Mouse (Mus musculus): ENCODE measurements around the gene Manbal. TPM values are rescaled to one million over a fixed set of nuclear protein-coding genes. Genes with fewer than 3 reads are reported as not detected.

Gene Manbal
- total and polyA plus RNA-seq, 2 experiments, result 3.3 to 28.5 TPM

GRCm38 (mm10) chr2:157389591-157389921 is 22.2 kb downstream of the Manbal start:
- H3K9ac ChIP-seq (ENCODE audit: low read depth, low read length), result no peak overlapping the region
- DNase-seq (ENCODE audit: extremely low read depth, low read depth, low spot score), result no peak
- no peak overlapping the region for H3K4me3 ChIP-seq (ENCODE audit: insufficient read depth, low read depth, low read length)
- WGBS, result 93% methylated on average over 7 of the region's 7 CpGs
- no peaks in the 10 kb centered on the region for H3K27me3 ChIP-seq (ENCODE audit: control insufficient read depth, insufficient read depth, low read length)
- no peaks in the 10 kb centered on the region for H3K4me1 ChIP-seq (ENCODE audit: control insufficient read depth, insufficient read depth, low read length)
- no peak overlapping the region for H3K27ac ChIP-seq (replicated peaks; ENCODE audit: insufficient read depth, low read depth, low read length)
- H3K36me3 ChIP-seq (ENCODE audit: control insufficient read depth, insufficient read depth, low read length), result no peaks in the 10 kb centered on the region
- no peaks in the 10 kb centered on the region; the same call in 1 of the 2 replicates for H3K79me2 ChIP-seq (ENCODE audit: control insufficient read depth, insufficient read depth, low read length)
- TF ChIP-seq CTCF (IDR thresholded peaks at IDR 0.05; ENCODE audit: low read depth, low read length) (no peak), POLR2A (IDR thresholded peaks at IDR 0.05; ENCODE audit: extremely low read depth, insufficient read depth, low read length) (no peak)

- H3K79me2 ChIP-seq (ENCODE audit: control insufficient read depth, insufficient read depth, low read length), result no peaks in the 10 kb centered on the region
- H3K9ac ChIP-seq (ENCODE audit: low read depth, low read length), result no peak overlapping the region
- peaks cover 2% of the 10 kb centered on the region; the same call in 1 of the 2 replicates for H3K36me3 ChIP-seq (ENCODE audit: control insufficient read depth, insufficient read depth, low read length)
- no peaks in the 10 kb centered on the region for H3K27me3 ChIP-seq (ENCODE audit: control insufficient read depth, insufficient read depth, low read length)
- H3K4me1 ChIP-seq (ENCODE audit: control insufficient read depth, insufficient read depth, low read length), result no peaks in the 10 kb centered on the region
- no peak for DNase-seq (ENCODE audit: extremely low read depth, low read depth, low spot score)
- no peak overlapping the region for H3K4me3 ChIP-seq (ENCODE audit: insufficient read depth, low read depth, low read length)
- 96% methylated on average over 2 of the region's 2 CpGs for WGBS
- no peak overlapping the region for H3K27ac ChIP-seq (replicated peaks; ENCODE audit: insufficient read depth, low read depth, low read length)
- TF ChIP-seq CTCF (IDR thresholded peaks at IDR 0.05; ENCODE audit: low read depth, low read length), result no peak
These were observed 24.9 kb downstream of the Manbal start for GRCm38 (mm10) chr2:157392331-157392730.

- no peaks in the 10 kb centered on the region for H3K4me1 ChIP-seq (ENCODE audit: control insufficient read depth, insufficient read depth, low read length)
- no peak overlapping the region for H3K9ac ChIP-seq (ENCODE audit: low read depth, low read length)
- H3K27ac ChIP-seq (replicated peaks; ENCODE audit: insufficient read depth, low read depth, low read length), result no peak overlapping the region
- H3K4me3 ChIP-seq (ENCODE audit: insufficient read depth, low read depth, low read length), result no peak overlapping the region
- TF ChIP-seq POLR2A (IDR thresholded peaks at IDR 0.05; ENCODE audit: extremely low read depth, insufficient read depth, low read length), result no peak
- no peak for TF ChIP-seq CTCF (IDR thresholded peaks at IDR 0.05; ENCODE audit: low read depth, low read length)
- H3K79me2 ChIP-seq (ENCODE audit: control insufficient read depth, insufficient read depth, low read length), result no peaks in the 10 kb centered on the region
- peaks cover 2% of the 10 kb centered on the region; the same call in 1 of the 2 replicates for H3K36me3 ChIP-seq (ENCODE audit: control insufficient read depth, insufficient read depth, low read length)
- DNase-seq (ENCODE audit: extremely low read depth, low read depth, low spot score), result no peak
- H3K27me3 ChIP-seq (ENCODE audit: control insufficient read depth, insufficient read depth, low read length), result no peaks in the 10 kb centered on the region
- WGBS, result 100% methylated on average over 4 of the region's 4 CpGs
These were observed 26.2 kb downstream of the Manbal start for GRCm38 (mm10) chr2:157393549-157393948.

GRCm38 (mm10) chr2:157394868-157395267 is 27.5 kb downstream of the Manbal start:
- Histone ChIP-seq H3K79me2 (ENCODE audit: control insufficient read depth, insufficient read depth, low read length) (no peaks in the 10 kb centered on the region), H3K9ac (ENCODE audit: low read depth, low read length) (no peak overlapping the region), H3K4me1 (ENCODE audit: control insufficient read depth, insufficient read depth, low read length) (no peaks in the 10 kb centered on the region), H3K27ac (replicated peaks; ENCODE audit: insufficient read depth, low read depth, low read length) (no peak overlapping the region), H3K27me3 (ENCODE audit: control insufficient read depth, insufficient read depth, low read length) (no peaks in the 10 kb centered on the region), H3K36me3 (ENCODE audit: control insufficient read depth, insufficient read depth, low read length) (peaks cover 2% of the 10 kb centered on the region; the same call in 1 of the 2 replicates), H3K4me3 (ENCODE audit: insufficient read depth, low read depth, low read length) (no peak overlapping the region)
- DNase-seq (ENCODE audit: extremely low read depth, low read depth, low spot score), result no peak
- 76% methylated on average over 6 of the region's 6 CpGs for WGBS
- no peak for TF ChIP-seq POLR2A (IDR thresholded peaks at IDR 0.05; ENCODE audit: extremely low read depth, insufficient read depth, low read length)
- TF ChIP-seq CTCF (IDR thresholded peaks at IDR 0.05; ENCODE audit: low read depth, low read length), result no peak

- H3K27ac ChIP-seq (replicated peaks; ENCODE audit: insufficient read depth, low read depth, low read length), result no peak overlapping the region
- WGBS, result 79% methylated on average over 5 of the region's 5 CpGs
- DNase-seq (ENCODE audit: extremely low read depth, low read depth, low spot score), result no peak
- no peaks in the 10 kb centered on the region for H3K27me3 ChIP-seq (ENCODE audit: control insufficient read depth, insufficient read depth, low read length)
- no peak overlapping the region for H3K9ac ChIP-seq (ENCODE audit: low read depth, low read length)
- no peaks in the 10 kb centered on the region for H3K4me1 ChIP-seq (ENCODE audit: control insufficient read depth, insufficient read depth, low read length)
- no peaks in the 10 kb centered on the region for H3K79me2 ChIP-seq (ENCODE audit: control insufficient read depth, insufficient read depth, low read length)
- no peak for TF ChIP-seq POLR2A (IDR thresholded peaks at IDR 0.05; ENCODE audit: extremely low read depth, insufficient read depth, low read length)
- TF ChIP-seq CTCF (IDR thresholded peaks at IDR 0.05; ENCODE audit: low read depth, low read length), result no peak
- H3K4me3 ChIP-seq (ENCODE audit: insufficient read depth, low read depth, low read length), result no peak overlapping the region
- peaks cover 2% of the 10 kb centered on the region; the same call in 1 of the 2 replicates for H3K36me3 ChIP-seq (ENCODE audit: control insufficient read depth, insufficient read depth, low read length)
These were observed 28.0 kb downstream of the Manbal start for GRCm38 (mm10) chr2:157395371-157395770.

GRCm38 (mm10) chr2:157395960-157396359 is 28.6 kb downstream of the Manbal start:
- no peak for DNase-seq (ENCODE audit: extremely low read depth, low read depth, low spot score)
- WGBS, result 82% methylated on average over 13 of the region's 13 CpGs
- H3K27ac ChIP-seq (replicated peaks; ENCODE audit: insufficient read depth, low read depth, low read length), result no peak overlapping the region
- no peaks in the 10 kb centered on the region for H3K79me2 ChIP-seq (ENCODE audit: control insufficient read depth, insufficient read depth, low read length)
- TF ChIP-seq POLR2A (IDR thresholded peaks at IDR 0.05; ENCODE audit: extremely low read depth, insufficient read depth, low read length) (no peak), CTCF (IDR thresholded peaks at IDR 0.05; ENCODE audit: low read depth, low read length) (no peak)
- peaks cover 2% of the 10 kb centered on the region; the same call in 1 of the 2 replicates for H3K36me3 ChIP-seq (ENCODE audit: control insufficient read depth, insufficient read depth, low read length)
- H3K9ac ChIP-seq (ENCODE audit: low read depth, low read length), result no peak overlapping the region
- H3K27me3 ChIP-seq (ENCODE audit: control insufficient read depth, insufficient read depth, low read length), result no peaks in the 10 kb centered on the region
- no peaks in the 10 kb centered on the region for H3K4me1 ChIP-seq (ENCODE audit: control insufficient read depth, insufficient read depth, low read length)
- H3K4me3 ChIP-seq (ENCODE audit: insufficient read depth, low read depth, low read length), result no peak overlapping the region

Data from liver, adult 2 months (tissue).